Comparison of ENCODE assay signal across 8 mouse cellular contexts in the genomic region with DNA sequence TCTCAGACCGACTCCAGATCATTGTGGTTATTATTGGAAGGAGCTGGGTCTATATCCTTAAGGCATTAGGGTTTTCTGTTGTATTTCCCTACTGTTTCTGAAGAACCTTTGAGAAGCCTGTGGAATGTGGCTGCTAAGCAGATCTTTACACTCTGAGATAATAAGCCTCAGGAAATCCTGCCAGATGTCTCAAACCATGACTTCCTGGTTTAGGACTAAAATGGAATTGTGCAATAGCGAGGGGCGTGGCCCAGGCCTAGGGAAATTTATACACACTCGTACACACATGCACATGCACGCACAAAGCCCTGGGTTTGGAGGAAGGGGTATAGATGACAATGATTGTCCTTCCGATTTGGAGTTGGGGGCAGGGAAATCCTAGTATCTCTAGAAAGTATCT. TPM values are rescaled to one million over a fixed set of nuclear protein-coding genes. Genes with fewer than 3 reads are reported as not detected.
DNase-seq lines count a peak whose midpoint lies in the region; ATAC-seq and TF ChIP-seq lines count a peak whose summit lies in the region.

No protein-coding gene starts in this region.

- H3K4me2 ChIP-seq in forebrain, embryonic 11.5 days (ENCODE audit: low read depth, low read length, severe bottlenecking), result no peak overlapping the region

- H3K36me3 ChIP-seq in heart, embryonic 10.5 days, result peaks cover 15% of the 10 kb centered on the region
- H3K36me3 ChIP-seq in forebrain, embryonic 11.5 days (ENCODE audit: control insufficient read depth, insufficient read depth, low read length), result no peaks in the 10 kb centered on the region

- no peak overlapping the region for H3K27ac ChIP-seq in heart, embryonic 10.5 days
- no peak overlapping the region for H3K27ac ChIP-seq in forebrain, embryonic 11.5 days (ENCODE audit: low read depth, low read length)
- H3K27ac ChIP-seq in cerebellum, adult 2 months (ENCODE audit: insufficient read depth, low read length), result no peak overlapping the region

- no peak for TF ChIP-seq CTCF in cerebellum, adult 2 months (IDR thresholded peaks at IDR 0.05; ENCODE audit: borderline replicate concordance, insufficient read depth, low read depth, low read length)

- H3K4me3 ChIP-seq in heart, embryonic 10.5 days, result no peak overlapping the region
- no peak overlapping the region for H3K4me3 ChIP-seq in forebrain, embryonic 11.5 days (ENCODE audit: low read depth, low read length)
- no peak overlapping the region for H3K4me3 ChIP-seq in cerebellum, adult 2 months (replicated peaks; ENCODE audit: insufficient read depth, low read depth, low read length)

- 82% methylated on average over 6 of the region's 6 CpGs for WGBS in heart, embryonic 10.5 days
- 87% methylated on average over 6 of the region's 6 CpGs for WGBS in forebrain, embryonic 11.5 days
- WGBS in cerebellum, adult 2 months, result 93% methylated on average over 6 of the region's 6 CpGs

- H3K27me3 ChIP-seq in heart, embryonic 10.5 days (ENCODE audit: insufficient read depth, poor library complexity, severe bottlenecking), result no peaks in the 10 kb centered on the region
- no peaks in the 10 kb centered on the region for H3K27me3 ChIP-seq in forebrain, embryonic 11.5 days (ENCODE audit: control insufficient read depth, insufficient read depth, low read length)
- H3K27me3 ChIP-seq in cerebellum, adult 2 months (ENCODE audit: control insufficient read depth, insufficient read depth, low read length), result no peaks in the 10 kb centered on the region

- 0 out of 2 replicates have a peak, but pooled peaks cover 3% of the 10 kb centered on the region for H3K4me1 ChIP-seq in heart, embryonic 10.5 days
- no peaks in the 10 kb centered on the region for H3K4me1 ChIP-seq in forebrain, embryonic 11.5 days (replicated peaks; ENCODE audit: control insufficient read depth, insufficient read depth, low read length)
- H3K4me1 ChIP-seq in cerebellum, adult 2 months (ENCODE audit: control insufficient read depth, insufficient read depth, low read length), result no peaks in the 10 kb centered on the region

- DNase-seq in heart, adult 11 months, result peak; percentile 98
- no peak for DNase-seq in heart, embryonic 10.5 days (ENCODE audit: low spot score)
- peak; percentile 57 for DNase-seq in adrenal gland, postnatal 10 days
- DNase-seq in heart, adult 8-10 months (ENCODE audit: low spot score), result peak; percentile 87
- peak; percentile 72 to 82 for DNase-seq in kidney, postnatal 36 days
- peak; percentile 6 for DNase-seq in mesoderm, embryonic 11.5 days (ENCODE audit: low read depth, low spot score)
- no peak for DNase-seq in forebrain, embryonic 11.5 days (ENCODE audit: low spot score)
- no peak for DNase-seq in cerebellum, adult 2 months

- no peak for TF ChIP-seq POLR2A in cerebellum, adult 2 months (IDR thresholded peaks at IDR 0.05; ENCODE audit: borderline replicate concordance, insufficient read depth, low read length)

- ATAC-seq in forebrain, embryonic 11.5 days (replicated peaks; ENCODE audit: low FRiP score), result no peak

- H3K9me3 ChIP-seq in heart, embryonic 10.5 days, result no peaks in the 10 kb centered on the region
- no peaks in the 10 kb centered on the region for H3K9me3 ChIP-seq in forebrain, embryonic 11.5 days (ENCODE audit: control insufficient read depth, low read length)

- no peak overlapping the region for H3K9ac ChIP-seq in forebrain, embryonic 11.5 days (ENCODE audit: low read length)

RNA-seq across cellular contexts. Expression of a gene that starts 52.3 kb away (rescaled TPM):
- polyA plus RNA-seq in heart, embryonic 10.5 days (2016; fragmentation: Nextera tagmentation; extraction: Ambion mirVana), result 15.9 and 24.4 TPM in 2 replicates
- 10 to 100 TPM in 1 of 2 experiments, 1 to 10 TPM in 1; 5.4 to 24.8 TPM for total RNA-seq in adrenal gland, postnatal 10 days (2021)
- total RNA-seq in heart, adult 8-10 months (2022), result 100 to 1,000 TPM; 221 to 251 (median 232) TPM
- 0.08 and 0.40 TPM in 2 replicates for polyA plus RNA-seq in forebrain, embryonic 11.5 days (2014; fragmentation: Nextera tagmentation; extraction: Ambion mirVana)
- 134 and 148 TPM in 2 replicates for polyA plus RNA-seq in cerebellum, adult 2 months (2012; rRNA removed)

Comparison
In these comparisons a context has a peak if more than half of its experiments do, and no peak if none do; other contexts are left out.
1. DNase-seq: peak in heart, adult 11 months (single experiment), adrenal gland, postnatal 10 days (single experiment), heart, adult 8-10 months (single experiment), kidney, postnatal 36 days (2 of 2) and mesoderm, embryonic 11.5 days (single experiment); none in heart, embryonic 10.5 days (single experiment), forebrain, embryonic 11.5 days (single experiment) and cerebellum, adult 2 months (0 of 2).
2. RNA of a gene that starts 52.3 kb away (polyA plus RNA-seq): 134 to 148 TPM in cerebellum, adult 2 months and 15.9 to 24.4 TPM in heart, embryonic 10.5 days; 0.08 to 0.40 TPM in forebrain, embryonic 11.5 days; every median in the first group is over 10 times any median in the second.